Mouse (Mus musculus): ENCODE measurements around the gene Mrrf.

GRCm38 (mm10) chr2:36102559-36102946 is 33.6 kb upstream of the Mrrf start:
- TF ChIP-seq CTCF (IDR thresholded peaks at IDR 0.05; ENCODE audit: low read depth) (no peak), EP300 (IDR thresholded peaks at IDR 0.05; ENCODE audit: low read depth) (no peak)

All from liver, postnatal 0 days (tissue).